Mouse (Mus musculus): Measurements from ENCODE around the gene Pet100.

Gene Pet100

DNA sequence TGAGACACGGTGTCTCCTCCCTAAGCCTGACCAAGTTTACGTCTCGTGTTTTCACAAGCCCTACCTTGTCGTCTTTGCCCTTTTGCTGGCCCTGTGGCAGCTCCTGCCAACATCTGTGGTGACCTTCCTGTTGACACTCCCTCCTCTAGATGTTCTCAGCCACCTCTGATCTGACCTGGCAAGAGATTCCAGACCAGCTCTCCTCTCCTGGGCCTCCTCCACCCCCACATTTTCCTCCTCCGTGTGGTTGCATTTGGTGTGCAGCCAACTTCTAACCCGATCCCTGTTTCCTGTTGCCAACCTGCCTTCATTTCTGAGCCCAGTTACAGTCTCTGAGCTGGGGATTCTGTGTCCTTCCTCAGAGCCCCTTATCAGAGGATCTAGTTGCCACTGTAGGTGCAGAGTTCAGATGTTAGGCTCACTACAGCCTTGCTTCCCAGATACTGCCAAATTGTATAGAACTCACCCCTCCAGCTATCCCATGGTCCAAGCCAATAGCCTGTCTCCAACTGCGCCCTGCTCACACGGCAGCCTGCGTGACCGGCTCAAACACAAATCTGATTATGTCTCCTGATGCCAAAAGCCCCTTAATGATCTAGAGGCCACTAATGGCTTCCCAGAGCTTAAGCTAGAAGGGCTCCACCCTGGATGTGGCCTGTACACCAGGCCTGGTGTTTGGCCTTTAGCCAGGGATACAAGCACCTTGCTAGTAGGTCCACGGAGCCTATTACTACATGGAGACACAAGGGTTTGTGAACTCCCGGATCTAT lies 12.1 kb upstream of the Pet100 start:
- in situ Hi-C loops (cut with MboI; ENCODE audit: low pct_unique_long_range_greater_than_20kb in 1 of 2, low sequenced_read_pairs in 2 of 2, unreplicated experiment in 1 of 2) = no loop called here

DNA sequence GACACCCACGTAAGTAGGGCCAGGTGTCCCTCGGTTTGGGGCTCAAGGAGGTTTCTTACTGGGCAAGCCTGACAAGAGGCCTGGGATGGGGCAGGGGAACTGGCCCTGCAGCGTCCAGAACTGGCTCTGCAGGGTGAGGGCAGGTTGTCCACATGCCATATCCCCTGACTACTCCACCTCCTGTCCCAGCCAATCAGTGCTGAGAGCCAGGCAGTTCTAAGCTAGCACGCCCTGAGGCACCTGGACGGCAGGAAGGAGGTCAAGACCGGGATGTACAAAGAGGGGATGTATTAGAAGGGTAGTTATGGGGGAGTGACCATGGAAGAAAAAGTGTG lies 11.6 kb upstream of the Pet100 start:
- in situ Hi-C loops (cut with MboI; ENCODE audit: low pct_unique_long_range_greater_than_20kb in 1 of 2, low sequenced_read_pairs in 2 of 2, unreplicated experiment in 1 of 2) = no loop called here

DNA sequence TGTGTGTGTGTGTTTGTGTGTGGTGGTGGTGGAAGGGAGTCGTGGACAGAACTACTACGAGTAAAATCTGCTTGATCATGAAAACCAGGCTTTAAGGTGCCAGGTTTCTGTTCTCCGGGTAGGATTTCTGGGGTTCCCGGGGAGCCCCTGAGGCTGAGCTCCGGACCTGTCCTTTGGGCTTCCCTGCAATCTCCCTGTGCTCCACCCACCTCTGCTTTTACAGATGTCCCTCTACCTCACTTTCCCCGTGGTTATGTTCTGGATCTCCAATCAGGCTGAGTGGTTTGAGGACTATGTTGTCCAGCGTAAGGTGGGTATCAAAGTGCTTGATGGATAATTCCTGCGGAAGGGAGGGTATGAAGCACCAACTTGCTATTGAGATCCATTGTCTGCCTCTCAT lies 771 bp downstream of the Pet100 start:
- in situ Hi-C loops (cut with MboI; ENCODE audit: low pct_unique_long_range_greater_than_20kb in 1 of 2, low sequenced_read_pairs in 2 of 2, unreplicated experiment in 1 of 2) = no loop called here

- in situ Hi-C loops (cut with MboI; ENCODE audit: low pct_unique_long_range_greater_than_20kb in 1 of 2, low sequenced_read_pairs in 2 of 2, unreplicated experiment in 1 of 2) = no loop called here
Measured at GRCm38 (mm10) chr8:3625445-3625844, 4.1 kb downstream of the Pet100 start, which contains the start of gene Pcp2. Pcp2 (minus strand) TSS chr8:3625545.

- in situ Hi-C loops (cut with MboI; ENCODE audit: low pct_unique_long_range_greater_than_20kb in 1 of 2, low sequenced_read_pairs in 2 of 2, unreplicated experiment in 1 of 2) = no loop called here
Measured at GRCm38 (mm10) chr8:3626971-3627370, 5.6 kb downstream of the Pet100 start.

DNA sequence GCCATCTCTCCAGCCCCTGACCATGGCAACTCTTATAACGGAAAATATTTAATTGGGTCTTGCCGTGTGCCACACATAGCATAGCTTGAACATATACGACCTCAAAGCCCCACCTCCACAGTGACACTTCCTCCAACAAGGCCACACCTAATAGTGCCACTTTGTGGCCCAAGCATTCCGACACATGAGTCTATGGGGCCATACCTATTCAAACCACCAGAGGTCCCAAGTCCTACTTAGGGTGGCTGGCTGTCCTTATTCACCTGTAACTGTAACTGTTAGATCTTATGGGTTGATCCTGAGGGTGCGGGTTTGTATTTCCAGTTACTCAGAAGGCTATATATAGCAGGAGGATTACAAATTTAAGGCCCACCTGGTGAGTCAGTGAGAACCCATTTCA lies 6.7 kb downstream of the Pet100 start:
- in situ Hi-C loops (cut with MboI; ENCODE audit: low pct_unique_long_range_greater_than_20kb in 1 of 2, low sequenced_read_pairs in 2 of 2, unreplicated experiment in 1 of 2) = no loop called here

DNA sequence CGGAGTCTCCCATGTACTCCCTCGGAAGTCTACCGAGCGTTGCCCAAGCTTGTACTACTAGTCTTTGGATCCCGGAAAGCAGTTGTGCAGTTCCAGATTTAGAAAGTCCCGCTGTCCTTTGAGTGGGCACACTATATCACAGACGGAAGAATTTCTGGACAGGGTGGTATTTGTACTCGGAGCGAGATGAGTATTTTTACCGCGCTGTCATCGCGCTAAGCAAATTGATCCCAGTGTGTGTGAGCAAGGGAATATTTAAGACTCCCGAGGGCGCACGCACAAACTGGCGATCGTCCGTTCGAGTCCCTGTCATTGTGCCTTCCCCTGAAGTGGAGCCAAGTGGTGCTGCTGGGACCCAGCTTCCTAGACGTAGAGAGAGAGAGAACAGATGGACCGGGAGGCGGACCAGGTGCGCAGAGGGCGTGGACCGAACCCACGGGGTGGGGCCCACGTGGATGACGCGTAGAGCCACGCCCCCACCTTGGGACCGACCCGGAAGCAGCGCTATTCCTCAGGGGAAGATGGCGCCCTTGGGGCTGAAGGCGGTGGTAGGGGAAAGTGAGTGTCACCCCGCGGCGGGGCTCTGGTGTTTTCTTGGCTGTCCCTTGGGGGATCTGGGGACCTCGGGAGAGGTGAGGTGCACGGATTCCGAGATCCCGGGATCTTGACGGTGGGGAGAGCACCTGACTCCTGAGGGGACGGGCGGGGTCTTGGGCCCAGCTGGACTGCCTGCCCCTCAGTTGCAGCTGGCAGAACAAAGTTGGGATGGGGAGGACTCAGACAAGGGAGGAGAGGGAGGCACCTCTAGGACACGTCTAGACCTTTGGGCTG lies 9.5 kb downstream of the Pet100 start, which contains the start of gene Stxbp2:
TSS of gene Stxbp2 (plus strand) at position 309 of the 831 bp plus-strand sequence.
- in situ Hi-C loops (cut with MboI; ENCODE audit: low pct_unique_long_range_greater_than_20kb in 1 of 2, low sequenced_read_pairs in 2 of 2, unreplicated experiment in 1 of 2) = no loop called here

- in situ Hi-C loops (cut with MboI; ENCODE audit: low pct_unique_long_range_greater_than_20kb in 1 of 2, low sequenced_read_pairs in 2 of 2, unreplicated experiment in 1 of 2) = no loop called here
Measured at GRCm38 (mm10) chr8:3631478-3631875, 10.1 kb downstream of the Pet100 start.

DNA sequence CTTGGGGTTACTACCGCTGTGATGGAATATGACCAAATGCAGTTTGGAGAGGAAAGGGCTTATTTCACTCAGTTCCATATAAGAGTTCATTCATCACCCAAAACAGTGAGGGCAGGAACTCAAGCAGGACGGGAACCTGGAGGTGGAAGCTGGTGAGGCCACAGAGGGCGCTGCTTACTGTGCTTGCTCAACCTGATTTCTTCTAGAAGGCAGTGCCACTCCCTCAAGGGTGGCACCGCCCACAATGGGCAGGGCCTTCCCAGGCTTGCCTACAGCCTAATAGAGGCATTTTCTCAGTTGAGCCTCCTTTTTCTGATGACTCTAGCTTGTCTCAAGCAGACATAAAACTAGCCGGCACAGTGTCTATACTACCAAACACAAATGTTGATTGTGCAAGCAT lies 24.5 kb downstream of the Pet100 start:
- in situ Hi-C loops (cut with MboI; ENCODE audit: low pct_unique_long_range_greater_than_20kb in 1 of 2, low sequenced_read_pairs in 2 of 2, unreplicated experiment in 1 of 2) = no loop called here

DNA sequence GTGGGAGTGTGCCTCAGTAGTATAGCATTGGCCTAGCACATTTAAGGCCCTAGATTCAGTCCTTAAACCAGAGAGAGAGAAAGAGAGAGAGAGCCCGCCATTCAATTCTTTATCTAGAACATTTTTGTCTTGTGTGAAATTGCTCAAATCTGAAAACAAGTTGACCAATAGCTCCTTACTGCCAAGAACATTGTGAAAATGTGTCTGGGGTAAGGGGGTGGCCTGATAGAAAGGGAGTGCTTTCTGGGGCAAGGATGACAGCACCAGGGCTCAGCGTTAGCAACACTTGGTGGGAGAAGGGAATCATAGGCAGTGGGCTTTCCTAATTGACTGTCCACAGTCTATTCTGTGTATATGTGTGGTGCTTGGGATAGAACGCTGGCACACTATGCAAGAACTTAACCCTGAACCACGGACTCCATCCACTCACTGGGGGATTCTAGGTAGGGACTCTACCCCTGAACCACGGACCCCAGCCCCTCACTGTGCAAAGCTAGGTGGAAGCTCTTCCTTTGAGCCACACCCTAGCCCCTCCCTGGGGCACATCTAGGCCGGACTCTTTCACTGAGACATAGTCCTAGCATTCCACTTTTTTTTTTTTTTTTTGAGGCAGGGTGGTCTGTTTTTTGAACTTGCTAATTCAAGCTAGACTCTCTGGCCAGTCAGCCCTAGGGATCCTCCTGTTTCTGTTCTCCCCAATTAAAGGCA lies 25.6 kb downstream of the Pet100 start:
- in situ Hi-C loops (cut with MboI; ENCODE audit: low pct_unique_long_range_greater_than_20kb in 1 of 2, low sequenced_read_pairs in 2 of 2, unreplicated experiment in 1 of 2) = no loop called here

DNA sequence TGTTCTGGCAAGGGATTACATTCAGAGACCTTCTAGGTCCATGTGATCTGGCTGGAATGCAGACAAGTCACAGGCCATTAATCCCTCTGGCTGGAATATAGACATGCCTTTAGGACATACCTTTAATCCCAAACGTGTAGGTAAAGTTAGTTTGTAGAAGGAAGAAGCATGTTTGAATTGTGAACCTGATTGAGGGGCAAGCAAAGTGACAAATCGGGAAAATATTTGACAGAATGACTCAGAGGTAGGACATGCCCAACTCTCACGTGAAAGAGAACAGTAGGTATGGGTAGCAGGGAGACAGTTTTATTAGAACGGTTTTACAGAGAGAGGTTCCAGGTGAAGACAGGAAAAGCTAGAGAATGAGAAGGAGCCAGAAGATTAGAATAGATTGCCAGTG lies 26.2 kb downstream of the Pet100 start:
- in situ Hi-C loops (cut with MboI; ENCODE audit: low pct_unique_long_range_greater_than_20kb in 1 of 2, low sequenced_read_pairs in 2 of 2, unreplicated experiment in 1 of 2) = no loop called here

DNA sequence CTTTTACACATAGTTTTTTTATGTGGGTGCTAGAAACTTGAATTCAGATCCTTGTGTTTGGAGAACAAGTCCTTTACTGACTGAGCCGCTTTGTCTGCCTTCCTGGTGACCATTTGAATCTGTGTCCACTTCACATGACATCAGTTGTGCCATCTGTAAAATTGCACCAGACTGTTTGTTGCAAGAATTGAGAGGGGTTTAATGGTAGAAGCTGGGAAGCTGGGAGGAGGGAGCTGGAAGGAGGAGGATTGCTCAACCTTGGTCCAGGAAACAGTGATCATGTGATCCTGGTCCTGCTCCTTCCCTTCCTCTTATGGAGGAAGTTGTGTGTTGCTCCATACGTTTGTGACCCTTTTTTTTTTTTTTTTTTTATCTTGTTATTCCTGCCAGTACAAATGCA lies 26.9 kb downstream of the Pet100 start:
- in situ Hi-C loops (cut with MboI; ENCODE audit: low pct_unique_long_range_greater_than_20kb in 1 of 2, low sequenced_read_pairs in 2 of 2, unreplicated experiment in 1 of 2) = no loop called here

GRCm38 (mm10) chr8:3648990-3649389 lies 27.6 kb downstream of the Pet100 start:
- in situ Hi-C loops (cut with MboI; ENCODE audit: low pct_unique_long_range_greater_than_20kb in 1 of 2, low sequenced_read_pairs in 2 of 2, unreplicated experiment in 1 of 2) = no loop called here

- in situ Hi-C loops (cut with MboI; ENCODE audit: low pct_unique_long_range_greater_than_20kb in 1 of 2, low sequenced_read_pairs in 2 of 2, unreplicated experiment in 1 of 2) = no loop called here
Measured at GRCm38 (mm10) chr8:3652845-3653244, 31.5 kb downstream of the Pet100 start.

DNA sequence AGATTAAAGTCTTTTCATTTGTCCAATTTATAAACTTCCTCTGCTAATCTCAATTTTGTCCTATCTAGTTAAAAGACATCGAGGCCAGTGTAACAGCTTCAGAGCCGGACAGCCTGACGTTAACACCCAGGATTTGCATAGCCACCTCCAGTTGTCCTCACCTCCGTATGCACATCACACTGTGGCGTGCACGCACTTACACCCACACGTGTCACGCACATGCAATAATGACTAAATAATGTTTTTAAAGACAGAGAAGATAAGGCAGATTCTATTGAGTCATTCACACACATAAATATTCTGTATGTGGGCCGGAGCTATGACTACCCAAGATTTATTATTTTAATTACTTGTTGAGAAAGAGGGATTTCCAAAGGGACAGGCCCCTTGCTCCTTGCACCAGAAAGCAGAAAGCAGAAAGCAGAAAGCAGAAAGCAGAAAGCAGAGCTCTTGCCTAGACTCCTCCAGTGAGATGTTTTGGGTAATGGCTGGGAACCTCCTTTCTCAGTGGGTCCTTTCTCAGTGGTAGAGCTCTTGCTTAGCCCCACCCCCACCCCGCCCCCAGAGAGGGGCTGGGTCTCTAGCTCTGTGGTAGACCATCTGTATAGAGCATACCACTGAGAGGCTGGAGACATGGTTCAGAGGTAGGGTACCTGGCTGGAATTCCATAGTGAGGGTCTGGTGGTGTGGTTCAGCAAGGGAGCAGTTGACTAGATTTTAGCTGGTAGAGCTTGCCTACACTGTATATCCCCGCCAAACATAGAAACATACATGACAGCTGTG lies 33.6 kb downstream of the Pet100 start:
- in situ Hi-C loops (cut with MboI; ENCODE audit: low pct_unique_long_range_greater_than_20kb in 1 of 2, low sequenced_read_pairs in 2 of 2, unreplicated experiment in 1 of 2) = no loop called here

DNA sequence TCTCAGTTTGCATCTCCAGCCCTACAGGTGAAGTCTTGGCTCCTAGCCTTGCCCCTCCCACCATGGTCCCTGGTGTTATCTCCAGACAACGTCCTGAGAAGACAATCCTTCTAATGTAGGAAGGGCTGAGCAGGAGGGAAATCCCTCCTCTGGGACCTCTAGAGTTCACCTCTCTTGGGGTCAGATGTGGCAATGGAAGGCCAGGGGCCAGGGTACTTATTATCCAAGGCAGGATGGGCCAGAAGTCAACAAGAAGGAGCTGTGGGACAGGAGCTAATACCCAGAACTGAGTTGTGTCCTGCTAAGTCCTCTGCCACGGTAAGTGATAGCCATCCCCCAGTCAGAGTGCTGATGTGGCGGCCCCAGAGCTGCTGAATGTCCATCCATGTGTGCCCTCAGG lies 34.2 kb downstream of the Pet100 start, which contains the start of gene Retn:
TSS of gene Retn (plus strand) at position 245 of the 400 bp plus-strand sequence.
- in situ Hi-C loops (cut with MboI; ENCODE audit: low pct_unique_long_range_greater_than_20kb in 1 of 2, low sequenced_read_pairs in 2 of 2, unreplicated experiment in 1 of 2) = no loop called here

DNA sequence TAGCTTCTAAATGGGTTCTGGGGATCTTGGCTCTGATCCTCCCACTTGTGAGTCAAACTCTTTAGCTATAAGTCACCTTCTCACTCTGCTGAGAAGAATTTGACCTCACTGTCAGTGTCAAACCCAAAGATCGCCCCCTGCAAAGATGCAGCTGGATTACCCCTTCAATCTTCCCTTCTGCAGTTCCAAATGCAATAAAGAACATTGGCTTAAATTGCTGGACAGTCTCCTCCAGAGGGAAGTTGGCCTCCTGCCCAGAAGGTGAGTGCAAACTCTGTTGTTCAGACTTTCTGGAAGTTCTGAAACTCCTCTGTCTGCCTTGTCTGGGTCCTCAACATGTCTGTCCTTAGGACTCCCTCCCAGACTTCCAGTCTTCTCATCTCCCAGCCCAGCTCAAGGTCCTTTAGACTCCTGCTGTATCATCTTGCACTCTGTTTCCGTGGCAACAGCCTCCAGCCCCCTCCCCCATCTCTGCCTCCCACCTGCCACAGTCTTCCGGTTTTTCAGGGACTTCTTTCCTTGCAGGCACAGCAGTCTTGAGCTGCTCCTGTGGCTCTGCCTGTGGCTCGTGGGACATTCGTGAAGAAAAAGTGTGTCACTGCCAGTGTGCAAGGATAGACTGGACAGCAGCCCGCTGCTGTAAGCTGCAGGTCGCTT lies 35.5 kb downstream of the Pet100 start:
- in situ Hi-C loops (cut with MboI; ENCODE audit: low pct_unique_long_range_greater_than_20kb in 1 of 2, low sequenced_read_pairs in 2 of 2, unreplicated experiment in 1 of 2) = no loop called here

DNA sequence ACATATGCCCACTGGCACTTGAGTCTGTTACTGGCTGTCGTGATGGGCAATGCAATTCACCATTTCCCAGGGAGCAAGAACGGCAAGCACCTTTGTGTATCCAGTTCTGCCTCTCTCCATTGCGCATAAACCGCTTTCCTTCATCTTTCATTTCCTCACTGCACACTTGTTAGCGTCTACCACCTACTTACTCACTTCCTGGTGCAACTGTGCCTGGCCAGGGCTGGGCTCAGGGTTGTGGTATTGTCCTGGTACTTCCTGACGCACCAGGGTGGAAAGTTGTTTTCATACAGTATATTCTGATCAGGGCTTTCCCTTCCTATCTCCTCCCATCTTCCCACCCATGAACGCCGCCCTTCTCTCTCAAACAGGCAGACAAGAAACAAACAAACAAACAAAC lies 39.5 kb downstream of the Pet100 start:
- in situ Hi-C loops (cut with MboI; ENCODE audit: low pct_unique_long_range_greater_than_20kb in 1 of 2, low sequenced_read_pairs in 2 of 2, unreplicated experiment in 1 of 2) = no loop called here
